Mouse (Mus musculus): ENCODE results near the gene Gse1. TPM values are rescaled to one million over a fixed set of nuclear protein-coding genes. Genes with fewer than 3 reads are reported as not detected.

The Gse1 gene
- polyA plus RNA-seq, 1 experiment: 14.7 TPM

- TF ChIP-seq TCF3 (IDR thresholded peaks at IDR 0.05; ENCODE audit: insufficient read length, low read depth) (no peak), E2F4 (IDR thresholded peaks at IDR 0.05; ENCODE audit: insufficient read depth) (no peak)
- no peak overlapping the region for H3K4me2 ChIP-seq (ENCODE audit: low read depth)
- no peak overlapping the region for H3K4me3 ChIP-seq
- H3ac ChIP-seq (ENCODE audit: control insufficient read depth, insufficient read length): no peak overlapping the region
- no peaks in the 10 kb centered on the region for H3K79me2 ChIP-seq (ENCODE audit: control insufficient read depth, insufficient read depth)
- H3K36me3 ChIP-seq (ENCODE audit: control insufficient read depth, insufficient read depth): no peaks in the 10 kb centered on the region
- H3K27me3 ChIP-seq (ENCODE audit: control insufficient read depth, insufficient read depth, insufficient read length): no peaks in the 10 kb centered on the region
Measured at GRCm38 (mm10) chr8:120334878-120335261, 106.6 kb downstream of the Gse1 start.

DNA sequence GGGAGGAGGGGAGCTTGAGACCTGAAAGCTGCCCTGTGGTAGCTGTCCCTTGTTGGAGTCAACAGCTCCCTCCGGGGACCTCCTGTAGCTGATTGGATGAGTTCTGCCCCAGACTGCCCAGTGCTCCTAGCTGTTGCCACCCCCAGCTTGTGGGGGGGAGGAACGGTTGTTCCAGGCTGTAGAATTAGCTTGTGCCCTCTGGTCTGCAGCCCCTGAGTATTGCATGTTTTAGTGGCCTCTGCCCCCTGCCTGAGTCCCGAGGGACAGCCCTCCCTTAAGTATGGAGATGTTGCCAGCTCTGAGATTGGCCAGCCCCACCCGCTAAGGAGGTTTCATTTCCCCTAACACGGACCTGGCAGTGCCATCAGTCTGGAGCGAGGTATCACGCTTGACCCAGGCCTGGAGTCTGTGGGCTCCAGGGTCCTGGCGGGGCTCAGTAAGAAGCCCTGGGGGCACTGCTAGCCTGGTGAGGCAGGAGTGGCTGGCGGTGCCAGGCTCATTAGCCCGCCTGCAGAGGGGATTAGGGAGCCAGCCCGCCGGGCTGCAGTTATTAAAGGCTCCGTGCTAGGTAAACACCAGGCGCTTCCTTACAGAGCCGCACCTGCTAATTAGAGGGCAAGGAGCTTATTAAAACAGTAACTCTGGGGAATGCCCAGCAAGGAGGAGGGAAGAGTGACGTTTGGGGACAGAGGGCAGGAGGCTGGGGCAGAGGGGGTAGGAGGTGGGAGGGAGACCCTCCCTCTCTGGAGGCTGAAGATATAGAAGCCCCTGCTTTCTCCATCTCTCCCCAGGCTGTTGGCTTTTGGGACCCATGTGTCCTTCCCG is 107.2 kb downstream of the Gse1 start:
- Histone ChIP-seq H3K4me3 (no peak overlapping the region), H3K27me3 (ENCODE audit: control insufficient read depth, insufficient read depth, insufficient read length) (no peaks in the 10 kb centered on the region), H3ac (ENCODE audit: control insufficient read depth, insufficient read length) (no peak overlapping the region), H3K79me2 (ENCODE audit: control insufficient read depth, insufficient read depth) (no peaks in the 10 kb centered on the region), H3K36me3 (ENCODE audit: control insufficient read depth, insufficient read depth) (no peaks in the 10 kb centered on the region), H3K4me2 (ENCODE audit: low read depth) (no peak overlapping the region)
- TF ChIP-seq REST (IDR thresholded peaks at IDR 0.05; ENCODE audit: insufficient read depth, insufficient read length): no peak
- TF ChIP-seq SRF (IDR thresholded peaks at IDR 0.05; ENCODE audit: control insufficient read depth, insufficient read length, low read depth): no peak
- TF ChIP-seq MAX (IDR thresholded peaks at IDR 0.05; ENCODE audit: low read depth): no peak
- no peak for TF ChIP-seq CEBPB (IDR thresholded peaks at IDR 0.05; ENCODE audit: insufficient read depth, poor library complexity, severe bottlenecking)
- TF ChIP-seq MYOG (IDR thresholded peaks at IDR 0.05; ENCODE audit: control insufficient read depth in 1 of 3, insufficient read depth in 1 of 3, insufficient read length in 2 of 3, low read depth in 2 of 3): no peak
- no peak for TF ChIP-seq POLR2AphosphoS2 (IDR thresholded peaks at IDR 0.05; ENCODE audit: insufficient read length, low read depth)
- TF ChIP-seq E2F4 (IDR thresholded peaks at IDR 0.05; ENCODE audit: insufficient read depth): no peak
- TF ChIP-seq MYOD1 (IDR thresholded peaks at IDR 0.05; ENCODE audit: control insufficient read depth in 1 of 3, insufficient read length in 2 of 3, low read depth in 2 of 3): no peak
- no peak for TF ChIP-seq USF1 (IDR thresholded peaks at IDR 0.05; ENCODE audit: low read depth)
- TF ChIP-seq POLR2A (IDR thresholded peaks at IDR 0.05; ENCODE audit: insufficient read length, low read depth): no peak
- TF ChIP-seq TCF12 (IDR thresholded peaks at IDR 0.05; ENCODE audit: insufficient read depth, poor library complexity, severe bottlenecking): no peak
- no peak for TF ChIP-seq TCF3 (IDR thresholded peaks at IDR 0.05; ENCODE audit: insufficient read length, low read depth)

DNA sequence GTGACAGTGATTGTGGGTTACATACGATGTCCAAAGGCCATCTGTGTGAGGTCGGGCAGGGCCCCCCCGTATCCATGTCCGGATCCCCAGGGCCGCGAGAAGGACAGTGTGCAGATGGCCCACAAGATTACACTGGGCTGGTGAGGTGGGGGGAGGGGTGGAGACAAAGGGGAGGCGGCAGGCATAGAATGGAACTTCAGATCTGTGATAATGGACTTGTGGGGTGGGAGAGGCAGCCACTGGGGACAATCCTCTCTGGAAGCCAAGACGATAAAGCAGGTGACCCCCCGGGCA is 107.8 kb downstream of the Gse1 start:
- Histone ChIP-seq H3ac (ENCODE audit: control insufficient read depth, insufficient read length) (no peak overlapping the region), H3K4me2 (ENCODE audit: low read depth) (no peak overlapping the region)
- no peak for TF ChIP-seq USF1 (IDR thresholded peaks at IDR 0.05; ENCODE audit: low read depth)
- TF ChIP-seq REST (IDR thresholded peaks at IDR 0.05; ENCODE audit: insufficient read depth, insufficient read length): no peak
- TF ChIP-seq TCF12 (IDR thresholded peaks at IDR 0.05; ENCODE audit: insufficient read depth, poor library complexity, severe bottlenecking): no peak
- TF ChIP-seq CEBPB (IDR thresholded peaks at IDR 0.05; ENCODE audit: insufficient read depth, poor library complexity, severe bottlenecking): no peak
- no peak for TF ChIP-seq POLR2A (IDR thresholded peaks at IDR 0.05; ENCODE audit: insufficient read length, low read depth)
- TF ChIP-seq MYOD1 (IDR thresholded peaks at IDR 0.05; ENCODE audit: control insufficient read depth in 1 of 3, insufficient read length in 2 of 3, low read depth in 2 of 3): no peak
- no peak for TF ChIP-seq TCF3 (IDR thresholded peaks at IDR 0.05; ENCODE audit: insufficient read length, low read depth)
- no peak for TF ChIP-seq MAX (IDR thresholded peaks at IDR 0.05; ENCODE audit: low read depth)
- no peak for TF ChIP-seq POLR2AphosphoS2 (IDR thresholded peaks at IDR 0.05; ENCODE audit: insufficient read length, low read depth)
- TF ChIP-seq E2F4 (IDR thresholded peaks at IDR 0.05; ENCODE audit: insufficient read depth): no peak
- TF ChIP-seq SRF (IDR thresholded peaks at IDR 0.05; ENCODE audit: control insufficient read depth, insufficient read length, low read depth): no peak
- TF ChIP-seq MYOG (IDR thresholded peaks at IDR 0.05; ENCODE audit: control insufficient read depth in 1 of 3, insufficient read depth in 1 of 3, insufficient read length in 2 of 3, low read depth in 2 of 3): no peak

DNA sequence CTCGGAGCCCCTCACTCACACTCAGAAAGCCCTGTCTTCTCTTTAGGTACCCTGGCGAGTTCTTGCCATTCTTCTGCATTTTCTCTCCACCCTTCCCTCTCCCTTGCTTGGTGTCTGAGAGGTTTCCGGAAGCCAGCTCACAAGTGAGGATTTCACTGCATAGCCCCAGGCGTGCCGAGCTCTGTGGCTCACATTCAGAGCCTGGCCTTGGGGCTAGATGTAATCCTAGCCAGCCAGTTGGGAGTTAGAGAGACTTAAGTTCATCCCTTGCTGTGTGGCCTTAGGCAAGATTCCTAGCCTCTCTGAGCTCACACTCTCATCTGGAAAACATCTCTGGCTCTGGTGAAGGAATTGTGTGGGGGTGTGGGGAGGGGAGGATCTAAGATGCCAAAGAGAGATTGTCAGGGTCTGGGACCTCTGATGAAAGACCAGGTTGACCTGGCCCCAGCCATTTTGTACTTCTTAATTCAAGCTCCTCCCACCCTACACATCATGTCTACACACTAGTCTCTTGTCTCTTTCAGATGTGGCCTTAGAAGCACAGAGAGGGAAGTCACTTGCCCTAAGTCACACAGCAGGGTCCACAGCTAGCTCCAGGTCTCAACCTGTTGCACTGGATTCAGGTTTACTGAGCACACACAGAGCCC is 108.8 kb downstream of the Gse1 start:
- no peak overlapping the region for H3K4me3 ChIP-seq
- no peak overlapping the region for H3K4me2 ChIP-seq (ENCODE audit: low read depth)
- no peaks in the 10 kb centered on the region for H3K27me3 ChIP-seq (ENCODE audit: control insufficient read depth, insufficient read depth, insufficient read length)
- TF ChIP-seq POLR2AphosphoS2 (IDR thresholded peaks at IDR 0.05; ENCODE audit: insufficient read length, low read depth) (no peak), MYOG (IDR thresholded peaks at IDR 0.05; ENCODE audit: control insufficient read depth in 1 of 3, insufficient read depth in 1 of 3, insufficient read length in 2 of 3, low read depth in 2 of 3) (no peak), MYOD1 (IDR thresholded peaks at IDR 0.05; ENCODE audit: control insufficient read depth in 1 of 3, insufficient read length in 2 of 3, low read depth in 2 of 3) (no peak), REST (IDR thresholded peaks at IDR 0.05; ENCODE audit: insufficient read depth, insufficient read length) (no peak), USF1 (IDR thresholded peaks at IDR 0.05; ENCODE audit: low read depth) (no peak), SRF (IDR thresholded peaks at IDR 0.05; ENCODE audit: control insufficient read depth, insufficient read length, low read depth) (no peak)
- H3ac ChIP-seq (ENCODE audit: control insufficient read depth, insufficient read length): no peak overlapping the region
- H3K36me3 ChIP-seq (ENCODE audit: control insufficient read depth, insufficient read depth): no peaks in the 10 kb centered on the region
- H3K79me2 ChIP-seq (ENCODE audit: control insufficient read depth, insufficient read depth): no peaks in the 10 kb centered on the region

More for the DNA sequence above, 107.8 kb downstream of the Gse1 start:
- Histone ChIP-seq H3K36me3 (ENCODE audit: control insufficient read depth, insufficient read depth) (no peaks in the 10 kb centered on the region), H3K79me2 (ENCODE audit: control insufficient read depth, insufficient read depth) (no peaks in the 10 kb centered on the region), H3K27me3 (ENCODE audit: control insufficient read depth, insufficient read depth, insufficient read length) (no peaks in the 10 kb centered on the region), H3K4me3 (no peak overlapping the region)

GRCm38 (mm10) chr8:120337627-120338026 is 109.4 kb downstream of the Gse1 start:
- Histone ChIP-seq H3K36me3 (ENCODE audit: control insufficient read depth, insufficient read depth) (no peaks in the 10 kb centered on the region), H3K27me3 (ENCODE audit: control insufficient read depth, insufficient read depth, insufficient read length) (no peaks in the 10 kb centered on the region), H3K4me3 (no peak overlapping the region), H3ac (ENCODE audit: control insufficient read depth, insufficient read length) (no peak overlapping the region), H3K4me2 (ENCODE audit: low read depth) (no peak overlapping the region), H3K79me2 (ENCODE audit: control insufficient read depth, insufficient read depth) (no peaks in the 10 kb centered on the region)
- TF ChIP-seq E2F4 (IDR thresholded peaks at IDR 0.05; ENCODE audit: insufficient read depth): no peak
- no peak for TF ChIP-seq USF1 (IDR thresholded peaks at IDR 0.05; ENCODE audit: low read depth)
- no peak for TF ChIP-seq TCF3 (IDR thresholded peaks at IDR 0.05; ENCODE audit: insufficient read length, low read depth)
- no peak for TF ChIP-seq POLR2AphosphoS2 (IDR thresholded peaks at IDR 0.05; ENCODE audit: insufficient read length, low read depth)
- no peak for TF ChIP-seq REST (IDR thresholded peaks at IDR 0.05; ENCODE audit: insufficient read depth, insufficient read length)
- TF ChIP-seq MYOG (IDR thresholded peaks at IDR 0.05; ENCODE audit: control insufficient read depth in 1 of 3, insufficient read depth in 1 of 3, insufficient read length in 2 of 3, low read depth in 2 of 3): no peak
- TF ChIP-seq MAX (IDR thresholded peaks at IDR 0.05; ENCODE audit: low read depth): no peak
- no peak for TF ChIP-seq SRF (IDR thresholded peaks at IDR 0.05; ENCODE audit: control insufficient read depth, insufficient read length, low read depth)
- TF ChIP-seq POLR2A (IDR thresholded peaks at IDR 0.05; ENCODE audit: insufficient read length, low read depth): no peak
- TF ChIP-seq CEBPB (IDR thresholded peaks at IDR 0.05; ENCODE audit: insufficient read depth, poor library complexity, severe bottlenecking): no peak
- no peak for TF ChIP-seq MYOD1 (IDR thresholded peaks at IDR 0.05; ENCODE audit: control insufficient read depth in 1 of 3, insufficient read length in 2 of 3, low read depth in 2 of 3)
- no peak for TF ChIP-seq TCF12 (IDR thresholded peaks at IDR 0.05; ENCODE audit: insufficient read depth, poor library complexity, severe bottlenecking)

Measured in myocyte (in vitro differentiated cells).